Mouse (Mus musculus): ENCODE results near the gene Mturn.

Gene Mturn

DNA sequence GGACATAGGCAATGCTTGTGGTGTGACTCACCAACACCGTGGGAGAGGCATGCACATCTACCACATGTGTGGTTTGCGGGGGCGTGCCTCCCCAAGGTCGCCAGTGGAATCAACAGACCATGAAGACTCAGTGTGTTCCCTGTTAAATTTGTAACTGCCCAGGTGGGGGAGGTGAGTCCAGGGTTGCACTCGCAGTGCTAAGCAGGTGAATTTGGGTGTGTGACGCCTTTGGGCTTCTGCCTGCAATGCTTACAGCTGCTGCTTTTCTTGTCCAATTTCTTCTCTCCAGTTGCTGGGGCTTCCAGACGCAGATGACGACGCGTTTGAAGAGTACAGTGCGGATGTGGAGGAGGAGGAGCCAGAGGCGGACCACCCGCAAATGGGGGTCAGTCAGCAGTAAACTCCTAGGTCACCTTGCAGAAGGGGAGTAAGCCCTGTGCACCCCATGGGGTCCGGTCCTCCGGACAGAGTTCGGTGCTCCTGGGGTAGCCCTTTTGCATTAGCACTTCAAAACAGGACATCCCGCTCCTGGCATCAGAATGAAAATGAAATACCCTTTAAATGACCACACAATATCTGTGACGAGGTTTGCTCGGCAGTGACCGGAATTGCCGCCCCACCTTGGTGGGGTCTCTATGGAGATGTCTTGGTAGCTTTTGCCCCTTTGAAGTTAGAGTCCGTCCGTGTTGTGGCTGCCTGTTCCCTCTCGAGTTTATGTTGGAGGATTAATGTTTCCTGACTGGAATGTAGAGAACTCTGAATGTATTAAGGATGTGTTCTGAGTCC, 17.5 kb downstream of the Mturn start:
- DNase-seq: no peak

DNA sequence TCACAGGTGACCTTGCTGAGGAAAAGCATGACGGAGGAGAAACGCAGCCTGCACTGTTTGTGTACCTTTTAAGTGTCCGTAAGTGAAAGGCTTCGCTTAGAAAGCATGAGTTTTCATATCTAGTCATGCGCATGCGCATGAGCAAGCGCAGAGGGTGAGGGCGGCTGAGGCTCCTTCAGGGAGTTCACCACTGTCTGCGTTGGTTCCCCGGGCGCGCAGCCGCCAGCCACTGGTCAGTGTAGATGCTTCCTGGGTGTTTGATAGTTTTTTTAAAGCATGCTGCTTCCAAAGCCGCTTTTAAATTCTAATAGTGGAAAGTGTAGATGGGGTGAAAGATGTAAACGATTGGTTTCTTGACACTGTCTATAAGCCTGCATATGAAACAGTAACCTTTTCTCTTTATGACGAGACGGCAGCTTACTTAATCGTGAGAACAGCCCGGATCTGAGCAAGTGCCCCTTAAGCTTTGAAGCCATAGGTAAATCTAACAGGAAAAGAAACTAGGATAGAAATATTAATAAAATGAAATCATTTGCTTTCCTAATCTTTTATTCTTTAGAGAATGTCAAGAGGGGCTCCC, 18.1 kb downstream of the Mturn start:
- peak; percentile 84 for DNase-seq

DNA sequence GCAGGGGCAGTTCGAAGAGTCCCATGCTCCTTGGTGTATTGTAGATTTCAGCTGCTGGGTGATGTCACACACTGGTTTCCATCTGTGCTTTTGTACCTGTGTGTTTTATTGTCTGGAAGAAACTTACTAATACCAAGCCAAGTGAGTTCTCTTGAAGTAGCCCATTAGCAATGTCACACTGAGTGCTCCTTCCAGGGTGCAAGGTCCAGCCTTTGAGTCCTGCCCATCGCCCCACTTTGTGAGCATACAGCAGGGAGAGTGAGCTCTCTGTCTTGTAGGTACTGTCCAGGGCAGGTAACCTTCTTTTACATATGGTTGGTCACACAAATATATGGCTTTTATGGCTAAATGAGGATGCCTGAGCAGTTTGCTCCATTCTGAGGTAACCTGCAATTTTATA, 19.1 kb downstream of the Mturn start:
- DNase-seq: no peak

DNA sequence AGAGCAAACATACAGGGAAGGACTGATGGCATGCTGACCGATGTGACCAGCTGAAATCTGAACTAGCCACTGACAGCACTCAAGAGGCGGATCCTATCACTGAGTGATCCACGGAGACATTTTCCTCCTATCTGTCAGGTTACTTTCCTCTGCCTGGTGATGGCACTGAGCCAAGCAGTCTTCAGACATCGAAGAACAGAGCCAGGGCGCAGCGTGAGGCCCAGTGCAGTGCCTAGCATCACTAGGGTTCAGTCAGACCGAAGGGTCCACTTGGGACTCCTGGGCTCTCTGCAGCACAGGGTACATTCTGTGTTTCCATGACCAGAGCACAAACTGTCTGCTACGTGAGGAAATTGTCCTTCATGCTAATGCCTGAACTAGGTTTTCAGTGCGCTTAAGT, 20.5 kb downstream of the Mturn start:
- DNase-seq: no peak

DNA sequence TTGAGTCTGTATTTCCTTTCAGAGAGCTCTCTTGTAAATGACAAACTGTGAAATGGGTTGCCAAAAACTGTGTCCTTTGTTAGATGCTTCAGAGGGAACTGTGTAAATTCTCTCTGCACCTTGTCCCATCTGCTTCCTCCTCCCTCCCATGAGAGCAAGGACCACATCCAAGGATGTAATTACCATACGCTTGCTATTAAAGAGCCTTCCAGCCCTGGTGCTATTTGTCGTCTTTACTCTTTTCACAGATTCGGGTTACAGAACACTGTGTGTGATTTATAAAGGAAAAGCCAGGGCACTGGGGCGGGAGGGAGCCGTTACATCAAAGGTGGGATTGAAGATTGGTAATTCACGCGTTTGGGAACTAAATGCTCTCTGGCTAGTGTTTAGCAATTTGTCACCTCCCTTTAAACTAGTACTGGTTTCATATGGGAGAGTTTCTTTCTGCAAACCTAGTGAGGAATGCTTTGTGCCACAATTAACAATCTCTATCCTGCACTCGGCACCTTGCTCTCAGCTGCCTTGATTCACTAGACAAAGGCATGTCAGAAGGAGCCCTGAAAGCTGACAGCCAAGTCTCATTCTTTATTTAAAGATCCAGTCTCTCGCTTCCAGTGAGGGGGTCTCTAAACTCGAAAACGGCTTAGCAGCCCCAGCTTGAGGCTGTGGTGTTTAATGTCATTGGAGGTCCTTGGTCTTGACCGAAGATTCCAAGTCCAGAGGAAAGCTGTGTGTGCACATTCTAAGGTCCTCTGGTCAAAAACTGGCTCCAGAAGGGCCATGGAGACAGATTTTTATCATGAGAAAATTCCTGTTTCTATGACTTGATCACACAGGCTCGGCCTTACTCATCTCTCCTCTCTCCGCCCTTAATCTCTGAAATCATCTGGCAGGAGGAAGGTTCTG, 22.5 kb downstream of the Mturn start:
- DNase-seq: no peak

DNA sequence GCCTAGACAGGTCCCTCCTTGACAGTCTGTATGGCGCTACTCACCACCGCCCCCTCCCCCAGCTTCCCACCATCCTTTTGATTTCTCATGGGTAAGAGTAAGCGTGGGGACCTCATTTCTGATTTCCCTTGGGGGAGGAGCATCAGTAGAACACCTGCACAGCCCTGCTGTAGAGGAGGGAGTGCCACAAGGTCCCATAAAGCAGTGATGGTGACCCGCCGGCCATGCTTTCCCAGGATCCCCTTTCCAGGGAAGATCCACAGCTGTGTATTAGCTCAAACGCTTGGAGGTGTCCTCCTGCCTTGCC, 23.1 kb downstream of the Mturn start:
- no peak for DNase-seq

DNA sequence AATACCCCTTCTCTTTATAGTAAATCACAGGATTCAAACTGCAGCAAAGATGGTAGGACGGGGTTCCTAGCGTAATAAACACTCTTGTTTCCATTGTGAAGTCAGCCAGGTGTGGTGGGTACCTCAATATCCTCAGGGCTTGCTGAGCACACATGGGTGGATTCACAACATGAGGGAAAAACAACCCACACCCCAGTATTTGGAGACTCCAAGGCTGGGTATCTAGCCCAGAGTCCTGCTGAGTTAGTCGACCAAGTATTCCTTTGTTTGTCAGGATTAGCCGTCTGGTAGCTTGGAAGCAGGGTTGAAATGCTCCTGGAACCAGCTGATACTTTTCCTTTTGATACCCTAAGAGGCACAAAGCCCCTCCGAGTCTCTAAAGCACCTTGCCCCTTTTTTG, 23.4 kb downstream of the Mturn start:
- no peak for DNase-seq

DNA sequence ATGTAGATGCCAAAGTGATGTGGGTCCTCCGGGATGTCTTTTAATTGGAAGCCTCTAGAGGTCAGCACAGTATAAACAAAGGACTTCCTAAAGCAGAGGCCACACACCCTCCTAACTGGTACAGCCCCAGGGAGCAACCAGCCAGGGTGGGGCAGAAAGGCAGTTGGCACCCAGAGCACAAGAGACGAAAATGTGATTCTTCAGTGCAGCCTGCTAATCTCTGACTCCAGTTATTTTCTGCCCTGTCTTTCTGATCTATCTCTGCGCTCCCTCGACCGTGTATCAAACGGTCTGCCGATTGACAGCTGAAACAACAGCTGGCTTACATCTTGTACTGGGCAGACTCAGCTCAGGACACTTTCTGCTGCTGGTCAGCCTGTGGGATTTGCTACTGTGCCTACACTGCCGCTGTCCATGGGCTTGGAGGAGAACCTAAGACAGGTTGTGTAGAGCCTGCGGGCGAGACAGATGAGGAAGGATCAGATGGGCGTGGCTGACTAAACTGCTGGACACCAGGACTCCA, 24.0 kb downstream of the Mturn start:
- DNase-seq: peak; percentile 49

DNA sequence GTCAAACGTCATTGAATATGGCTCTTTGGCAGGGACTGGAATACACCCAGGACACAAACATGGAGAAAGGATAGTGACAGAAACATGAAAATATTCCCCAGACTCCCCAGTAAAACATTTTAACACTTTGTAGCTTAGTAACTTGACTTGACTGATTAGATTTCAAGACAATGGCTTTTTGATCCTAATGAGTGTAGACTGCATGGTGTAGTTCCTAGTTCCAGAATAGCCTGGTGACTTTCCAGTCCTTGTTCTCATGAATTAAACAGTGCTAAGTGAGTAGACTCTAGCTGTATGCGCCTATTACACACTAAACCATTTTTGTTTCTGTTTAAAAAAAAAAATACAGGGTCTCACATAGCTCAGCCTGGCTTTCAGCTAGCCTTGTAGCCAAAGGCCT, 24.7 kb downstream of the Mturn start:
- DNase-seq: no peak

DNA sequence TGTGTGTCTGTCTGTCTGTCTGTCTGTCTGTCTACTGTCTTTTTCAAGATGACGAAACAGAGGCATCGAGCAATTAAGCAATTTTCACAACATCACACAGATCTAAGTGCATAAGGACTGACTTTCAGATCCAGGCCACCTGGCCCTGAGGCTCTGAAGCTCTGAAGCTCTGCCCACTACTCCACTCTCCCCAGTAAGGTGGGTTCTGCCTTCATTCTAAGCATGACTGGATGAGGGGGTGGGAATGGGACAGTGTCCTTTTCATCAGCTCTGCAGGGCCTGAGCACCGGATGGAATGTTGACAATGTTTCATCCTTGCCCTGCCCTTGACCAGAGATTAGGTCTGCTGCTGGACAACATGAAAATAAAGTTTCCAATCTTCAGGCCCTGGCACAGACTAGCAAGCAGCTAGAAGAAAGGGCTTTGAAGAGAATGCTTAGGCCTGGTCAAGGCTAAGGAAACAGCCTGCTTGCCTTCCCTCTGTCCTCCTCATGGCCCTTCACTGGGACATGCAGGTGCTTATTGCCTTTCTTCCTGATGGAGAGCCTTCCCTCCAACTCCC, 25.3 kb downstream of the Mturn start:
- DNase-seq: no peak

DNA sequence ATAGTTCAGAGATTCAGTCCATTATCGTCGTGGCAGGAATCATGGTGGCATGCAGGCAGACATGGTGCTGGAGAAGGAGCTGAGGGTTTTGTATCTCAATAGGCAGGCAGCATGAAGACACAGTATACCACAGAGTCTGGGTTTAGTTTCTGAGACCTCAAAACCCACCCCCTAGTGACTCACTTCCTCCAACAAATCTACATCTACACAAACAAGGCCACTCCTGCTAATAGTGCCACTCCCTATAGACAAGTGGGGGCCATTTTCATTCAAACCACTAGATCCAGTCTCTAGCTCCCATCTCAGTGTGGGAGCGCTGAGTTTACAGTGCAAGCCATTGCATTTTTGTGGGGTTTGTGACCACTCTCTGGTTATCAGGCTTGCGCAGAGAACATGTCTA, 27.2 kb downstream of the Mturn start:
- DNase-seq: no peak

DNA sequence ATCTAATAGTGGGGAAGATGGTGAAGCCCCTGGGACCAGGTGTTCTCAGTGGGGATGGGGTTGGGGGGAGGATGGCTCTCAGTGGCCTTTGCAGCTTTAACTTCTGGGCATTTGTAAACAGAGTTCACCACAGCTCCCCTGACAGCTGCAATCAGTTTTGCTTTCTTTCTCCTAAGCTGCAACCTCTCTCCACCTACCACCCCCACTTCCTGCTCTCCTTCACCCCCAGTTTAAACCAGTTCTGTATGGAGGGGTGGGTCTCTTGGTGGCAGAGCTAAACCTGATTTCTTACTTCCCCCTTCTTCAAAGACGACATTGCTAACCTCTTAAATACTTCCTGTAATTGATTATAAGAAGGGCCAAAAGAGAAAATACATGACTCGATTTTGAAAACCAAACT, 34.3 kb downstream of the Mturn start:
- DNase-seq: no peak

DNA sequence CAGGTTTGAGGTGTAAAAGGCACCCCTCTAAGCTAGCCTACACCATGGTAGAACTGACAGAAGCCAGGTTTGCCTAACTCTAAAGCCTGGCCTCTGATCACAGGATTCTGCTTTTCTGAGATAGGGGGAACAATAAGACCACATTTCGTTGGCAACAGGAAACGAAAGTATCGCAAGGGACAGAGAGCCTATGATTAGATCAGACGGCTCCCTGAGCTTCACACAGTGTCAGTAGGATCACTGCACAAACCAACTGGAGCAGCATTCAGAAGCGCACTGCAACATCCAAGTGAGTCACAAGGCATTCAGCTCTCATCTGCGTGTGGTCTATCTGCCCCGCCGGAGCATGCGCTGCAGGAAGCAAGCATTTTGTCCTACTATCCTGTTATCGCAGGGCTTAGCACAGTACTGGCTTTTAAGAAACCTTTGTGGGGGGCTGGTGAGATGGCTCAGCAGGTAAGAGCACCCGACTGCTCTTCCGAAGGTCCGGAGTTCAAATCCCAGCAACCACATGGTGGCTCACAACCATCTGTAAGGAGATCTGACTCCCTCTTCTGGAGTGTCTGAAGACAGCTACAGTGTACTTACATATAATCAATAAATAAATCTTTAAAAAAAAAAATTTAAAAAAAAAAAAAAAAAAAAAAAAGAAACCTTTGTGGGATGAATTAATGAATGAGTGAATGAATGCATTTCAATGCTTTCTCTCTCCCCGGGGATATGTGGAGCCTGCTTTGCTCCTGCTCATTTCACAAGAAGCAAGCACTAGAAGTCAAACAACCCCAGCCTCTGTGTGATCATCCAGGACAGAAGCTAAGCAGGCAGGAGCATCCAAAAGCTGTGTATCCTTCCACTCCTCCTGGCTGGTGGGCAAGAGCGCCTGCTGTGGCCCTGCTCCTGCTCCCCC, 37.6 kb downstream of the Mturn start:
- DNase-seq: no peak

DNA sequence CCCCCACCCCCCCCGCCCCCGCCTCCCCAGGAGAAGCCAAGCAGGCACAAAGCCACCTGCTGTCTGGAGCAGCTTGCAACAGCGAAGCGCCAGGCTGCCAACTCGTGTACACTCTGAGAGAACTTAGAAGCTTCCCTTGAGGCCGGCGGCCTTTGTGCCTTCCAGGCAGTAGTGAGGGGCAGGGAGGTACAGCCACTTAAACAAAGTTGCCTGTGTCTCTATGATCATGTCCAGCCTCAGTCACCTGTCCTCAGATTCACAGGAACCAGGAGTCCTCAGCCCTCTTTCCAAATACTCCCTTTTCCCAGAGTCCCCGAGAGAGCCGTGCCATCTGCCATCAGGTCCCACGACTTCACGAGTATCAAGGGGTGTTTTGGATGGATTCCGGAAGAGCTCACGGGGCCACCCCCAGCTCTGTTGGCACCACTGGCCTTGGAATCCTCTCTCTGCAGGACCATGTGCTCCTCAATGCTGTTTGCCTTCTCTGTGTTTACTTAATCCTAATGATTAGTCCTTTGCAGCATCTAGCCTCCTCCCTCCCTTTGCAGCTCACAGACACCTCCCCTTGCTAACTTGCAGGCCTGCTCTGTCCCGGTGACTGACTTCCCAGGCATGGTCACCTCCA, 38.4 kb downstream of the Mturn start:
- DNase-seq: no peak

DNA sequence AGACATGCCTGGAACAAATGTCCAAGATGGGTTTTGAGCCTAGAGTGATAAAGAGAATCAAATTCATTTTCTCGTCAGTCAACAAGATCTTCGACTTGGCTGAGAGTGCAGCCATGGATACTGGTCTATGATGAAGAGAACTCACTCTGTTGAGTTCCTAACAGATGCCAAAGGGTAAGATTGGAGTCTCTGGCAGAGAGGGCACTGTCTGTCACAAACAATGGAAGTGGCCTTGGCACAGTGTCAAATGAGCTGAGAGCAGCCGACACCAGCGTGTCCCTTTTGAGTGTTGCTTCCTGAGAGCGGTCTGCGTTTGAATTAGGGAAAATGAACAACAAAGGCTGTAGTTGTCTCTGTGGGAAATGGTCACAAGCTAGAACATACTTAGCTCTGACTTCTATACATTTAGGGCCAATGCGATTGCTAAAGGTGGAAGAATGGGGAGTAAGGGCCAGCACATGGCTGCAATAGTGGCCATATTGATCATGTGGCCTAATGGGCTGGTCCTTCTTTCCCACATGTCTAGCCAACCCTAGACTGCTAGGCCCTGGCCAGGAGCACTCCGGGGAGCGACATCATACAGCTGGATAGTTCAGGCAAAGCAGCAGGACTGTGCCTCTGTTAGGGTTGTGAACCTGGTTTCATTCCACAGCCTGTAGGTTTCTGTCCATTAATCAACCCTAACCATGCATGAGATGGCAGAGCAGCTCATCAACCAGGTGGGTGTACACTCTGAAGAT, 39.3 kb downstream of the Mturn start:
- DNase-seq: peak; percentile 69

DNA sequence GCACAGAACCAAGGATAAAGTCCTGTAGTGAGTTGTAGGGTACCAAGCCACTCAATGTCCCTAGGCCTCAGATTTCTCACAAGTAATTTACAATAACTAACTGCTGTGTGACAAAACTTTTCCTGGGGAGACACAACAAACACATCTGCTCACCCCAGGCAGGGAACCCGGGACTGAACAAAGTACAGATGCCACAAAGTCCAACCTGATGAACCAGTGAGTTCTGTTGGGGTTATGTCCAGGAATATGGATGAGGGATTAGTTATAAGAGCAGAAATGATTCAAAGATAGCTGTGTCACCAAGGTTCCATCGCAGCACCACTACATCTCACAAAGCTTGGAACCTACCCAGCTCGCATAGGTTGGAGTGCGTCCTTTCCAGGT, 39.8 kb downstream of the Mturn start:
- DNase-seq: no peak

DNA sequence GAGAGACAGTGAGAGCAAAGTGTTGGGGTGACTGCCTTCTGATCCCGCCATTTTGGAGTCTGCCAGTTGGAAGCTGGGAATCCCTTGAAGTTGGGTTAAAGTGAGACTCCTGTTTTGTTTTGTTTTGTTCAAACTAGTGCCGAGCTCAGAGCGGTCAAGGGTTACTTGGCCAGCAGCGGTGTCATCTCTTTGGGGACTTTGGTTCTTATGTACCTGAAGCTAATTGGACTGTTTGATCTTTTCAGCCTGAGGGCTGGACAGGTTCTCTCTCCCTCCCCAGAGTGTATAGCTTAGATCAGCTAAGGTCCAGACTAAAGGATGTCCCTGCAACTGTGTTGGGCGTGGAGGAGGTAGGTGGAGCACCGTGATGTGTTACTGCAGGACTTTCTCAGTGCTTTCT, 44.9 kb downstream of the Mturn start:
- no peak for DNase-seq

DNA sequence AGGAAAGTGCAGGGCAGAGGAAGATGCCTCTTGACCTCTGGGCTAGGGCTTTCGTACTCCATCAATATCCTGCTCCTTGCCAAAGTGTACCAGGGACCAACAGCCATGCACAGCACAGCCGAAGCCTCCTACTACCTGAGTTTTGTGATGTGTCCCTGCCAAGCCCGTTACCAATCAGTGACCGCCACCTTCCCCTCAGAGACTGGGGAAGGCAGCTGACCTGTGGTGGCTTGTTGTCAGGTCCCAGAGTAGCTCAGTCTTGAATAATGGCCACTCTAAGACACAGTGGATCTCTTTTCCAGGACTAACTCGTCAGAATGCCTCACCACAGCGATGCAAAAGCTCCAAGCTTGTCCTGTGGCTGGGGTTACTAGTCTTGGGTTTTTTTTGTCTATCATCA, 45.4 kb downstream of the Mturn start:
- no peak for DNase-seq

DNA sequence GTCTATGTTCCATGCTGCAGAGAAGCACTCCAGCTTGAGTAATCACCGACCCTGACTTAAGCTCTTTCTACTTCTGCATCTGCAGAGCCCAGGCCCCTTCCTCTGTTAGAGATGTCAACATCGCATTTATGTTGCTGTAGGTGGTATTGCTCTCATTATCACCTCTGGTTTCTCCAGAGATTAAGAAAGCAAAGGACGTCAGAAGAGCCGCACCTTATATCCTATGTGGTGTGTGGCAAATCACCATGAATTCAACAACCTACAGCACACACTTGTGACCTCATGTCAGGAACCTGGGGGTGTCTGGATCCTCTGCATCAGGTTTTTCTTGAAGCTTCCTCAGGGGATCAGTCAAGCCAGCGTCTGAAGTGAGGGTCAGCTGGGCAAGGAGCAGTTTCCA, 46.0 kb downstream of the Mturn start:
- DNase-seq: no peak

DNA sequence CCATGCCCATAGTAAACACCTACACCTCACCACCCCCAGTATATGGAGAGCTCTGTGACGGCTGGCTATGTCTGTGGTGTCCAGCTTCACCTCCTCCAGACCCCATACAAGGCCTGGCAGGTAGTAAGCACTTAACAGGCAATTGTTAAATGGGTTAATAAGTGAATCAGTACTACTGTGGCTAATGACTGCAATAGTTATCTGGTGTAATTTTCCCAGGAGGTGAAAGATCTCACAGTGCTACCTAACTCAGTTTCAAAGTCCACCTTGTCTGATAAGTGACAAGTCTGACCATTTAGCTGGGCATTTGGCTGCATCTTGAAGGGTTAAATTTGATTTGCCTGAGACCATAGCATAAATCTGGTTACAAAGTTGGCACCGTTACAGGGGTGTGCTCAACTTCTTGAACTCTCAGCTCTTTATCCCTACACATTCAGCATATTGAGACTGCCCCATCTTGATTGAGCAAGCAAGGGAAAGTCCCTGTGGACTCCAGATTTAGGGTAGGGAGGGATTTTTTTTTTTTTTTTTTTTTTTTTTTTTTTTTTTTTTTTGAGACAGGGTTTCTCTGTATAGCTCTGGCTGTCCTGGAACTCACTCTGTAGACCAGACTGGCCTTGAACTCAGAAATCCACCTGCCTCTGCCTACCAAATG, 48.2 kb downstream of the Mturn start:
- no peak for DNase-seq

DNA sequence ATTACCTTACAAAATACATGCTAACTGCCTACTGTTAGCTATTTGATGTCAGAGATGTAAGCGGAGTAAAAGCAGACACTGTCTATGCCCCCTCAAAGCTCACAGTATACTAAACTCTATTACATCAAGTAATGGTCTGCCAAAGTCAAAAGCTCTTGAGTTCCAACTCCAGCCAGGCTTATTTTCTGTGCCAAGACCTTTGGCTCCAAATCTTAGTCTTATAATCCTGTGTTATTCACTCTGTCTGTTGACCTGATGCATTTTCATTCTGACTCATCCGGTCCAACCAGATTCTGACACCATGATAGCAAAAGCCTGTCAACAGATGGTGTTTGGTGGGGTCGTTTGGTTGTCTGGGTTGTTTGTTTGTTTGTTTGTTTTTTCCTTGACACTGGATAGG, 50.3 kb downstream of the Mturn start:
- no peak for DNase-seq

Measured in lung, postnatal 14 days (tissue).